Mouse (Mus musculus) neutrophil, adult 59 days (primary cell): ENCODE data around the gene Zfp488. TPM values are rescaled to one million over a fixed set of nuclear protein-coding genes. Genes with fewer than 3 reads are reported as not detected.

Experiments used
- total RNA-seq, 2 experiments: library from RNA; stranded (reverse); gene quantifications; 1 replicate in 1 of 2; 2 replicates in 1 of 2; pipeline ENCODE4 v1.2.4; 2023

The Zfp488 gene
- total RNA-seq = under 1 TPM in 1 of 2 experiments, not detected in 1; 0.18 TPM

DNA sequence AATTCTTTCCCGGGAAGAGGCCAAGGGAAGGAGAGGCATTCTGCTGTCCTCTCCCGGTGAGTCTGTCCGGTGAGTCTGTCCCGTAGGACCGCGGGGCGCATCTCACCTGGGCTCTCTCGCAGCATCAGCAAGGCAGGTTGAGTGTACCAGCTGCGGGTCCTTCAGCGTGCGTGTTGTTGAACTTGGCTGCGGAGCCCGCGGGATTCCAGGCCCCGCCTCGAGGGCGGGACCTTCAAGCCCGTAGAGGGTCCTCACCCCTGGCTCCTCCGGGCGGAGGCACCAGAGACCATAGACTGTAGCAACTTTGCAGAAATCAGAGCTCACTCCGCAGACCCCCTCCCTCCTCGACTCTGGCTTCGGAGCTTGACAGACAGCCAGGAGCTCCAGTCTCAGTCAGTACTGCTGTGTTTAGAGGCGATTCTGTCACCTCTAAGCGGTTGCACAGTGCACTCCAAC is at the start of gene Zfp488:
TSS of gene Zfp488 (minus strand) at position 161 of the 456 bp plus-strand sequence.

DNA sequence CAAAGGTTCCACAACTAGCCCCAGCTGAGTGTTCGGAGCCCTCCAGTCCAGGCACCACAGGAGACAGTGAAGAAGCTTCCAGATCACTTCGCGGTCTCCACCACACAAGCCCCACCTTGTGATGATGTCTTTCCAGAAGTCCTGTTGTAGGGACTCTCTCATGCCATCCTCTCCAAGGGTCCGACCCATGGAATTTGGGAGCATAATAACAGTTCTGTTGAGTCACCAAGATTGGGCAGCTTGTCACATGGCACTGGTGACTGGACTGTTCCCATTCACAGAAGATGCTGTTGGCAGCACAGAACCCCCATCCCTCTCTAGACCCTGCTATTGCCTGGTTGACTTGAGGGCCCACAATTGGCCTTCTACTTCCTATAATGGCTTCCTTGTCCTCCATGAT is 37.8 kb upstream of the Zfp488 start, which contains the start of gene Gm5460:
TSS of gene Gm5460 (plus strand) at position 378 of the 400 bp plus-strand sequence.

DNA sequence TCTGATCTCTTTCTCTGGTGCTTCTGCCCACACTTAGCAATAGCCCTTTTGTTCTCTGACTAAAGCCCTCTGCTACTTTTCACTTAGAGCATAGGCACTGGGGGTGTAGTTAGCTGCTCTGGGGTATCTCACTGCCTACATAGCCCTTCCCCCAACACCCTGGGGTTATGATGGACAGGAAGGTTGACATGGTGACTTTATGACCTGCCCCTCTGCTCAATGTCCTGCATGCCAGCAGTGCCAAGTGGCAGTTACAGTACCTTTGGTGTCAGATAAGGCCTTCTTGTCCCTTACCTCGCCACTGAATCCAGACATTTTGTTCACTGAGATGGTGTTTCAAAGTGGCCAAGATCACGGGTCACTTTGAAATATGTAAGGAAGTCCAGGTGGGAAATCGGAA is 36.5 kb upstream of the Zfp488 start, which contains the start of gene Gm30083:
TSS of gene Gm30083 (minus strand) at position 120 of the 400 bp plus-strand sequence.

GRCm38 (mm10) chr14:33953761-33954160 is 24.8 kb downstream of the Zfp488 start, which contains the start of gene Rbp3:
Gene Rbp3, plus strand, starts transcription at chr14:33954003.

DNA sequence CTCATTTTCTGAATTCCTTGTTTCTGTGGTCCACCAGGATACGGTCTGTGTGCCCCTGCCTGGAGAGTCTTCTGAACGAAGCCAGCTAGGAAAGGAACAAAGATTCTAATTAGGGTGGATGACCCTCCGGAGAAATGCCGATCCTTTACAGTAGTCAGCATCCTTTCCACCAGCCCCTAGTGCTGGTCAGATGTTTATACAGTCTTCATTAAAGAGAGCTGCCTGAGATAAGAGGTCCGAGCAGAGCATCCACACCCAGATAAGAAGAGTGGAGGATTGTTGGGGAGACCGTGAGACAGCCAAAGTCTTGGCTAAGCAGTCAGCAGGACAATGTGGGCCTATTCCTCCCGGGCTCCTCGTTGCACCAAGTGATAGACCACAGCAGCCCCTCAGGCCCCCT is 37.8 kb downstream of the Zfp488 start, which contains the start of gene Gdf2:
TSS of gene Gdf2 (plus strand) at position 301 of the 400 bp plus-strand sequence.

GRCm38 (mm10) chr14:33923168-33924070 is 55.1 kb downstream of the Zfp488 start, which contains the start of gene Gdf10:
Gene Gdf10, plus strand, starts transcription at chr14:33923587.

Other genes with a start within 250 kb of the Zfp488 start
- gene Gdf10, start 55.2 kb downstream of the Zfp488 start, total RNA-seq = not detected
- not detected for gene Gdf2, start 37.7 kb downstream of the Zfp488 start, total RNA-seq
- not detected for gene Rbp3, start 24.8 kb downstream of the Zfp488 start, total RNA-seq
- not detected for gene Gm30083, start 36.4 kb upstream of the Zfp488 start, total RNA-seq
- not detected for gene Gm5460, start 38.0 kb upstream of the Zfp488 start, total RNA-seq
- gene Antxrl, start 73.9 kb upstream of the Zfp488 start, total RNA-seq = not detected
- not detected for gene Anxa8, start 107.2 kb upstream of the Zfp488 start, total RNA-seq
- not detected for gene A630023A22Rik, start 124.0 kb upstream of the Zfp488 start, total RNA-seq
- not detected for gene Npy4r, start 173.7 kb upstream of the Zfp488 start, total RNA-seq
- not detected for gene Gprin2, start 222.9 kb upstream of the Zfp488 start, total RNA-seq
- not detected for gene Syt15, start 240.8 kb upstream of the Zfp488 start, total RNA-seq